Mouse (Mus musculus): Measurements from ENCODE around the gene Tex21.

Gene Tex21

DNA sequence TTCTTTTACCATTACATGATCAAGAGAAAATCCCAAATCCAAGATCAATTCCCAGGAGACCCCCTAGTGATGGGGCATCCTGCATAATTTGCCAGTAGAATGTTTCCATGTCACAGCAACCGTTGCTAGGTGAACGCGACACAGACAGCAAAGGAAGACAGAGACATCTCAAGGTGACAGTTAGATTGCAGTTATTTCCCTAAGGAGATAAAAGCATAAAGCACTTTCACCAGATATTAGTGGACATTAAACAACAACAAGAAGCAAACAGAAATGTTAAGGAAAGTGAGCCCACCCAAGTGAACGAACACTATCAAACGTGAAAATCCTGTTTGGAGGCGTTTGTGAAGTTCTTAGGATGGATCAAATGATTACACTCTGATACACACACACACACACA lies at the start of gene Tex21:
Tex21 (minus strand) TSS at position 101 of the 400 bp plus-strand sequence.
- DNase-seq (ENCODE audit: low spot score in 2 of 2), result no peak

DNA sequence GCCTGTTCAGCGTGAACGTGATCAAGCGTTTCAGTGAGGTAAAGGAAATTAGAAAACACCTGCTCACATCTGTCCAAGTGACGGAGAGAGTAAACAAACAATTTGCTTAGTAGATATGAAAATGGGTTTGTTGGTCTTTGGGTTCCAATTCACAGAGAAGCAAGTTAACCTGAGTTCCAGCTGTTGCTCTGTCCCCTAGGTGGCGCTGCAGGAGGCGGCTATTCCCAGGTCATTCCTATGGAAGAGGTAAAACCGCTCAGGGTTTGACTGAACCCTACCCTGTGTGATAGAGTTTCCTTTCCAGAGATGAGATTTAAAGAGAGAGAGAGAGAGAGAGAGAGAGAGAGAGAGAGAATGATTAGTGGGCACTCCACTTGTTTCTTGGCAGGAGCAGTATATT lies 46.6 kb upstream of the Tex21 start:
- no peak for DNase-seq (ENCODE audit: low spot score in 2 of 2)

DNA sequence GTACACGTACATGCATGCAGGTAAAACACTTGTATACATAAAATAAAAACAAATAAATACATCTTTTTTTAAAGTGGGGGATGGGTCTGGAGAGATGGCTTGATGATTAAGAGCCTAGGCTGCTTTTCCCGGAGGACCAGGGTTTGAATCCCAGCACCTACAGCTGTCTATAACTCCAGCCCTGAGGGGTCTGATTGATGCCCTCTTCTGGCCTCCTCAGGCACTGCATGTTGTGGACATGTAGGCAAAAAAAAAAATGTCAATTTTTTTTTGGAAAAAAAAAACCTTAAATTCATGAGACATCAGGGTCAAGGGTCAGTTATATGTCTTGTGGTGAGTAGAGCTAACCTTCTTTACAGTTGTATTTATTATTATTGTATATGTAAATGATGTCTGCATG lies 43.7 kb upstream of the Tex21 start:
- DNase-seq (ENCODE audit: low spot score in 2 of 2), result no peak

DNA sequence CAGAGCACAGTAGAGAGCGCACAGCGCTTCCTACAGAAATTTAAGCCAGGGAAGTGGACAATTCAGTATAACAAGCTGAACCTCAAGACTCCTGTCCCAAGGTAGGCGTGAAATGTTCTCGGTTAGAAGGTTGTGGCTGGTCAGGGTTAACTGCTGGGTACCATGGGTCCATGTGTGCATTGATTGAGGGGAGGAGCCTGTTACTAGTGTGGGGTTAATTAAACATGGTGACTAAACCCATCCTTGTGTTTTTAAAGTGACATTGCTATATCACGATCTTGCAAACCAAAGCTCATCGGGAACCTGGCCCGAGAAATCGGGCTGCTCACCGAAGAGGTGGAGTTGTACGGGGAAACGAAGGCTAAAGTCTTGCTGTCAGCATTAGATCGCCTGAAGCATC lies 42.9 kb upstream of the Tex21 start:
- no peak for DNase-seq (ENCODE audit: low spot score in 2 of 2)

DNA sequence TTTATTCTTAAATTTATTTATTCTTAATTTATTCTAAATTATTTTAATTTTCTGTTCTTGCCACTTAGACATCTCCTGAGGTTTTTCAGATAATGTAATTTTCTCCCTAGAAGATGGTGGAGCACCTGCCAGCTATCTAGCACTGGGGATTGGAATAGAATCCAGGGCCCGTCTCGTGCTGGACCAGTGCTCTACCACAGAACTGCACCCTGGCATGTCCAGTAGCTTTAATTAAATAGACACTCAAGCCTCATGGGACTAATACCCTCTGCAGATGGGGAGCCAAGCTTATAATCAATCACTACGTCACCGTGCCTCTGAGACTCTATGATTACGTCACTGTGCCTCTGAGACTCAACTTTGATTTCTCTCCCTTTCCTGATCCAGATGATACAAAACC lies 41.9 kb upstream of the Tex21 start:
- DNase-seq (ENCODE audit: low spot score in 2 of 2), result no peak

DNA sequence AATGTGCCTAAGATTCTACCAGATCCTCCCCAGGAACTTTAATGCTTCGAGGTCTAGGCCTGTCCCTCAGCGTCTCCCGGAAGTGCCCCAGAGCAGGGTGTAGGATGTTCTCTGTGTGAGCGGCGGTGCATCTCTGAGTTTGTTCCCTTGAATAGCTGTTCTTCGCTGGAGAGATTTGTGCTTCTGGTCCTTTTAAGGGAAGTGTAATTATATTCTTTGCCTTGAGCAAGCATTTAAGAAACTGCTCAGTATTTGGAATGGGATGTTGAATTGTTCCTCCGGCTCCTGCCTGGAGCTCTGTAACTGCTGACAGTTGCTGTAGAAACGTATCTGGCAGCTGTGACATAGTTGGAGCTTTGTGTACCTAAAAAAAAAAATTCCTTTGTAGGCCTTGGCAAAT lies 41.4 kb upstream of the Tex21 start:
- no peak for DNase-seq (ENCODE audit: low spot score in 2 of 2)

DNA sequence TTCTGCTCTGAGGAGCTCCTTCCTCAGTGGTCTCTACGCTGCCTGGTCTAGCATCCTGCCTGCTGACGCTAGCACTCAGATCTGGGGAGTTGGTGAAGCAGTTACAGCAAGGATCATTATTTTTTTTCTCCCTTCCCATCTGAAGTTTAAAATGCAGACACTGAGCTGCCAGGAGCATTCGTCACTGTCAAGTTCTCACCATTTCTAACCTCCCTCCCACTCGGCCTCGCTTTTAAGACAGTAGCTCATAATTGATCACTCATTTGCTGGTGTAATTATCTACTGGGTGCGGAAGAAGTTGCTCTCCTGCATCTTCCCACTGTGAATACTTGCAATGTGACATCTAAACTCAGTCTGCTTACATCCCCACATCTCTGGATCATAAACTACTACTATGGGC lies 38.9 kb upstream of the Tex21 start:
- DNase-seq (ENCODE audit: low spot score in 2 of 2), result no peak

DNA sequence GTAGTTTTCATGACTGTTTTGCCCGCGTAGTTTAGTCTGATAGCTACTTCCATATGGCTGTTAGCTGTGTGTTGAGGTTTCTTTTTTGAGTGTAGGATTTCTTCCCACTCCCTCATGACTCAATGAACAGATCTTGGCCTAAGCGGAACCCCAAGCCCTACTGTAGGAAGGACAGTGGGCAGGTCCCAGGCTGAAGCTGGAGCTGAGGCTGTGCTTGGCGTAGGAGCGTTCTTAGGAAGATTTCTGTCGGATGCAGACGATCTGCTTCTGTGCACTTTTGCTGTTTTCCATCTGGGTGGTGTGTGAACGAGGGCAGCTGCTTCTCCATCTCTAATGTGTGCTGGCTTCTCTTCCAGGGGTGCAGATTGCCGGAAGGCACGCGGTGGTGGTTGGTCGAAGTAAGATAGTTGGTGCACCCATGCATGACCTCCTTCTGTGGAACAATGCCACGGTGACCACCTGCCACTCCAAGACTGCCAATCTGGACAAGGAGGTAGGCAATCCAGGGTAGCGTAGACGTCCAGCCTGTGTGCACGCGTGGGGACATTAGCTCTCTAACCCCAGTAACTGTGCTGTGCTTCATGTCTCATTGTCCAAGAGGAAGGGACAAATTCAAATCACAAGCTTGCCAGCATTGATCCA lies 36.1 kb upstream of the Tex21 start:
- no peak for DNase-seq (ENCODE audit: low spot score in 2 of 2)

DNA sequence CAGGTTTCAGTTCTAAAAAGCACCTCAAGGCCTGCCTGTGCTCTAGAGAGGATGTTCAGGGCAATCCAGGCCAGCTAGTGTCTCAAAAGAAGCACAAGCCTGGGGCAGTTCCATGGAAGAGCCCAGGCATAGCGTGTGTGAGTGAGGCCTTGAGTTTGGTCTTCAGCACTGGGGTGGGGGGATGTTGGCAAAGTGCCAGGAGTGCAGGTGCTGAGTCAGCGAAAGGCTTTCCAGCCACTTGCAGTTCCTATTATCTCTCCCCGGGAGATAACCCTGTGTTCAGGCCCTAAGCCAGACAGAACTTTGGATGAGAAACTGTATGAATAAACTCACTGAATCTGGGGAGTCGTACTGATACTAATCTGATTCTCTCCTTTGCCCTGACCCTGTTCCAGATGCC lies 35.6 kb upstream of the Tex21 start:
- DNase-seq (ENCODE audit: low spot score in 2 of 2), result no peak

DNA sequence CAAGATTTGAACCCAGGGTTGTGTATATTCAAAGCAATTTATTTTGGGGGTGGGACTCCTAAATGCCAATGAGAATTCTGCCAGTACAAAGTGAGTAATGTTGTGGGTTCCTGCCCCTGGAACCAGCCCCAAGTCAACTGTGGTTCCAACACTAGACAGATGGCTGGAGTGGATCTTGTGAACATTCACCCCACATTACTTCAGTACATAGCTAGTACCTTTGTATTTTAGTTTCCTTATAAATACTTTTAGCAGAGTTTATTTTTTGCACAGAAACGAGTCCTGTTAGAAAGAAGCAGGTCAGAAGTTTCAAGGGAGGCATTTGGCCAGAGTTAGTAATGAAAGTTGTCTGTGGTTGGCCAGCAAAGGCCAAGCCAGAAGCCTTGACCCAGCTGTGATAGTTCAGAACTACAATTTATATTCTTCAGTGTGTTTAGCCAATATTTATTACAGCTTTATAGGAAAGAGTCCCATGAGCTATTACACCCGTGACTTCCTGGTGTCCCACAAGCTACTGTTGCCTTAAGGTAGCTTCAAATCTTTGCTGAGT lies 34.6 kb upstream of the Tex21 start:
- DNase-seq (ENCODE audit: low spot score in 2 of 2), result no peak

DNA sequence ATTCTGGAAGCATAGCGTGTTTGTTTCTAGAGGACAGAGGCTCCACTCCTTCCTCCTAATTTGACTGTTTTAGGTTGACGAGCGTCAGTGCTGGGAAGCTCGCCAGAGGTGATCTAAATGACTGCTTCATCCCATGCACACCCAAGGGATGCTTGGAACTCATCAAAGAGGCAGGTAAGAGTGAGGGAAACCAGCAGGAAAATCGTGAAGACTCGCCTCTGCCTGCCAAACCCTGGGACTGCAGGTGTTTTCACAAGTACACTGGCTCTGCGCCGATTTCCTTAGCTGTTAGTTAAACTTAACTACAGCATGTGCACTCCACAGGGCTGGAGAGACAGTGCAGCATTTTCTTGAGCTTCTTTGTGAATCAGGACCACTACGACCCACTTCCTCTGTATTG lies 34.0 kb upstream of the Tex21 start:
- DNase-seq (ENCODE audit: low spot score in 2 of 2), result no peak

DNA sequence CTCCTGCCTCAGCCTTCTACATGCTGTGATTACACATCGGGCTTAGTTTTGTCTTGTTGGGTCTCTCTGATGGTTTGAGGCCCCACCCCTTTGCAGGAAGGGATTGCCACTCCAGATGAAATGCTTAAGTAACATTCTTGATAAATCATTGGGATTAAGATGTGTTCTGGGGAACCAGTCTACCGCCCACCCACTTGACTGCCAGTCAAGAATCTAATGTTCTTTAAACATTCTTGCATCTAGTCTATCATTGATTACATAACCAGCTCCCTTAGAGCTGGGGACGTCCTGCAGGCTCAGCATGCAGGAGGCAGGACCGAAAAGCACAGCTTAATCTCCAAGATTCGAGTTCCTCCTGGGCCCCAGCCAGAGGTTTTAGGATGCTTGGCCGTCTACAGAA lies 31.7 kb upstream of the Tex21 start:
- DNase-seq (ENCODE audit: low spot score in 2 of 2), result no peak

DNA sequence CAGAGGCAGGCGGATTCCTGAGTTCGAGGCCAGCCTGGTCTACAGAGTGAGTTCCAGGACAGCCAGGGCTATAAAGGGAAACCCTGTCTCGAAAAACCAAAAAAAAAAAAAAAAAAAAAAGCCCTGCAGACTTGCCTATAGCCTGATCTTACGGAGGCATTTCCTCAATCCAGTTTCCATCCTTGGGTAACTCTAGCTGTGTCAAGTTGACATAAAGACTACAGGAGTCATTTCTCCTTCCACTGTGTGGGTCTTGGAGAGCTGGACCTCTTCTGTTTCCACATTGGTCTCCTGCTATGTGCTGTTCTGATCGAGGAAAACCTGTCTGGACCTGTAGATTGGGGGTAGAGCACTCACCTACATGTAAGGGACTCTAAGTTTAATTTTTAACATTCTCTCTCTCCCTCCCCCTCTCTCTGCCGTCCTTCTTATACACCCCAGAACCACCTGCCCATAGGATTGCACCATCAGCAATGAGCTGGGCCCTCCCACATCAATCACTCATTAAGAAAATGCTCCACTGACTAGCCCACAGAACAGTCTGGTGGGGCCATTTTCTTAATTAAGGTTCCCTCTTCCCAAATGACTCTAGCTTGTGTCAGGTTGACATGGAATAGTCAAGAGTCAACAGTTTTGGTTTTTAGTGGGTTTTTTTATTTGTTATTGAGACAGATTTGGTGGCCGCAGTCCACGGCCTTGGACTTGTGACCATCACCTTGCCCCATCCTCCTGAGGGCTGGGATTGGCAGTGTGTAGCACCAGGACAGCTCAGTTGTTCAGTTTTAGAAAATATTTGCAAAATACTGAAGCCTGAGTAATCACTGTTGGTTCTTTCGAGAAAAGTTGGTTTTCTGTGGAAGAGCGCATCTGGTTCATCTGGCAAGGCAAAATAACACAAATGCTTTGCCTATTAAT lies 26.3 kb upstream of the Tex21 start:
- no peak for DNase-seq (ENCODE audit: low spot score in 2 of 2)

DNA sequence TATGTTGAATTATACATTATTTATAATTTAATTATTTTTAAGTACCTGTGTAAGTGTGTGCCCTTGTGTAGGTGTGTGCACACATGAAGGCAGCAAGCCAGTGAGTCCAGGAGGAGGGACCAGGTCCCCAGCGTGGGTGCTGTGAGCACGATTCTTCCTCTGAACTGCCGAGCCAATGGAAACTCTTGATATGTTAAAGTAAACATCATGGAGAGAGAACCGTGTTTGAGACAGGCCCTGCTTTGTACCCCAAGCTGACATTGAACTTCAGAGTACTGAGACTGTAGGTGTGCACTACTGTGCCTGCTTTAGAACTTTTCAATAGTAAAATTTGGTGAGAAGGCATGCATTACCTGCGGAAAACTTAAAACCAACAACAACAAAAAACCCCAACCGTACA lies 25.0 kb upstream of the Tex21 start:
- no peak for DNase-seq (ENCODE audit: low spot score in 2 of 2)

DNA sequence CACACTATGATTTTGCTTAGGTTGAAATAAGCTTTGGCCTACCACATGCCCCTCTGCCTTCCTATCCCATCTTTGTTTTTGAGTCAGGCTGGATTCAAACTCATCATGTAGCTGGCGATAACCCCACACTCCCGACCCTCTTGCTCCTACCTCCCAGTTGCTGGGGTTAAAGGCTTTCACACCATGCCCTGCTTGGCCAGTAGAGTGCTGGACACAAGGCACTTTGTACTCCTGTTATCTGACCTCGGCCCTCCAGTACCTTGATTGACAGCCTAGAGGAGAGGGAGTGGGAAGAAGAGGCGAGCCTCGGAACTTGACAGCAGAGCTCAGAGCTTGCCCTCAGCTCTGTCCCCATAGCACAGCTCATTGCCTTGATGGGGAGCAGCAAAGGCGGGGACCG lies 22.6 kb upstream of the Tex21 start:
- no peak for DNase-seq (ENCODE audit: low spot score in 2 of 2)

DNA sequence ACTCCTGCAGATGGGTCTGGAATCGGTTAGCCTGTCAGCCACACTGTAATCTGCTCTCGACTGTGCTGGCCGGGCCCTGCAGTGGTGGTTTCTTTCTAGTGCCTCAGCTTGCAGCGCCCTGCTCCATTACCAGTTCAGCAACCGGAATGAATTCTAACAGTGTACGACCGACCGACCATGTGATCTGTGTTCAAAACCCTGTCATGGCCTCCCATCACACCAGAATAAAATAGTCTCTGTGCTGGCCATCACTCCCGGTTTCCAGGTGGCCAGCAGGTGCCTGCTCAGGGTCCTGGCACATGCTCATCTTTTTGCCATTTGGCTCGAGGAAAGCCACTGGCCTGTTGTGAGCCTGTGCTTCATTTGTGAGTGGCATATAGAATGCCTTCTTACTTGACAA lies 22.1 kb upstream of the Tex21 start:
- DNase-seq (ENCODE audit: low spot score in 2 of 2), result no peak

DNA sequence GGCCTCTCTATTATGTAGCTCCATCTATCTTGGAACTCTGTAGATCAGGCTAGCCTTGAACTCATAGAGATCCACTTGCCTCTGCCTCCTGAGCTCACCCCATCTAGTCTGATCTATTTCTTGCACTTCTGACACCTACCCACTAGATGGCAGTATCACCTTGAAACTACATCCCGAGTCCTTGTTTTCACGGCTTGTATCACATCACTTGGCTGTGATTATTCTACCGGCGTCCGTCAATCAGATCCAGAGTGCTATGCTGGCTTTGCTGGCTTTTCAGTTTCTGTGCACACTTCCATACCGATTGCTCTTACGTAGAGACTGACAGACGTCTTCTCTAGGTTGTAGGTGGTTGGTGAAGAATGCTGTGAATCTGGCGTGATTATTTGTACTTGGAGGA lies 20.3 kb upstream of the Tex21 start:
- DNase-seq (ENCODE audit: low spot score in 2 of 2), result no peak

DNA sequence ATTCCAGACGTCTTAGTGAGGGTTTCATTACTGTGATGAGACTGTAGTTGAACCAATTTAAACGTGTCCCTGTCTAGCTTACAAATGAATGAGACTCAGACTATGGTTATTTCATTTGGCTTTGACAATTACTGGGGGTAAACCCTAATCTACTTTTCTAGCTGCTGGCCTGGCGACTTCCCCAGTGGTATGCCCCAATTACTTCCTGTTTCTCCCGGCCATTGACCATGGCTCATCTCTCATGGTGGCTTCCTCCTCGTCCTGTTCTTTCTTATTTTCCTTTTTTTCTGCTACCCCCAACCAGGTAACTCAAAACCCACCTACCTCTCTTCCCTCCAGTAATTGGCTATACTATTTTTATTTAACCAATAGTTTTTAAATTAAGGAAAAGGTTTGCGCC lies 18.5 kb upstream of the Tex21 start:
- no peak for DNase-seq (ENCODE audit: low spot score in 2 of 2)

DNA sequence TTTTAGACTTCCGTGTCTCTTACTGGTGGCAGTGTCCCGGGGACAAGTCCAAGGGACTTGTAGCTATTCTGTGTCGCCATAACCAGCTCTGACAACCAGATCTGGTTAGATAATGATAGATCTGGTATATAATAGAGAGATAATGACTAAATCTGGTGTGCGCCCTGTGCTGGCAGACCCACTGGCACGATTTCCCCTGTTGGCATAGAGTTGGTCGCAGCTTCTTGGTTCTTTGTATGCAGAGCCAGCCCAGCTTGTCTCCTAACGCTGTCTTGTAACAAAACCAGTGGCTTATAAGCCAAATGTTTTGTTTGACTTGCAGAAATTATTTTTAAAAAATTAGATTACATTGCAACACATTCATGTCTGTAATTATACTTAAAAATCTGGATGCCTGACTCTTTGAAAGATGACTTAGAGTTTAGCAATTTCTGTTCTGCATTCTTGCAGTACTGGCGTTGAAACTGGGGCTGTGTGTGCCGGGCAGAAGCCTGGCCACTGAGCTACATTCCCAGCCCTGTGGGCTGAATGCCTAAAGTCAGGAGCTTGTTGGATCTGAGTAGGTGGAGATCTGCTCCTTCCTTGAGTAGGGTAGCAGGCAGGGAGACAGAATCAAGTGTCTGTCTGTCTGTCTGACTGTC lies 17.9 kb upstream of the Tex21 start:
- DNase-seq (ENCODE audit: low spot score in 2 of 2), result no peak

DNA sequence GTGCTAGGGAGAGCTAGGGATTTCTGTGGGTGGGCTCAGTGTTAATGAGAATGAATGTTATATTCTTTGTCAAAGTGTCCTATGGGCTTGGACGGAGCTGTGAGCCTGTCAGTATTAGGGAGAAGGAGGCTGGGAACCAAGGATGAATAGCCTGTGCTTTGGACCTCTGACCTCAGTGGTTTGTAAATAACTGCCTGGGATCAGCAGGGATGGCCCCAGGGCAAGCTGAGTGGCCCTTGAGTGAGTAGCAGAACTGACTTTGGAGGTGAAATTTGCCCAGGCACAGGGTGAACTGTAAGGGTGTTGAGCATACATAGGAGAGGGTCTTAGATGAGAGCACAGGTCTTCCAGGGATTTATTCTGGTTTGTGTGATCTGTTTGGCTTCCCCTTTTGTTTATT lies 17.3 kb upstream of the Tex21 start:
- no peak for DNase-seq (ENCODE audit: low spot score in 2 of 2)

DNA sequence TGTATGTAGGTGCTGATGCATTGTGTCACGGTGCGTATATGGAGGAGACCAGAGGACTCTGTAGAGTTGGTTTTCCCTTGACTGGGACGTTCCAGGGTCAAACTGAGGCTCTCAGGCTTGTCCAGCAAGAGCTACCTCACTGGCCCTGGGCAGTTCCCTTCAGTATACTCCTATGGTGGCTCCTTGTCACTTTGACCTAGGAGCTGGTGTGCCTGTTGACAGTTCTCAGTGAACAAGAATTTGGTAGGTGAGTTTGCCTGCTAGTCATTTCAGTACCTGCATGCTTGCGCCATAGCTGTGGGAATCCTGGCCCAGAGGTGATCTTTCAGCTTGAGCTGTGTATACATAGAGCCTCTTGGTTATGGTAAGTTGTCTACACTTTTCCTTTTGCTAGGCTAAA lies 16.4 kb upstream of the Tex21 start:
- no peak for DNase-seq (ENCODE audit: low spot score in 2 of 2)

DNA sequence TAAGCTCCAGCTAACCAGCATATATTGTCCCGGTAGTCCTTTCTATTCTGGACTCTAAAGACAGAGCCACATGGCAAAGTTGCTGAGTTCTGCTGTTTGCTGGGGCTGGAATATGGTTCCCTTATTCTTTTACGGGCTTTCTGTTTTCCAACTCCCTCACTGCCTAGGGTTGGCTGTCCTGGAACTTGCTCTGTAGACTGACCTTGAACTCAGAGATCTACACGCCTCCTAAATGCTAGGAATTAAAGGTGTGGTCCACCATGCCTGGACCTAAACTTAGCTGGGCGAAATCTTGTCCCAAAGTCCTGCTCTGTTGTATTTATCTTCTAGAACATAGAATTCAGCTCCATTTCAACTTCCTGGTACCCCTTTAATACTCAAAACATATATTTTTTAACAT lies 15.0 kb upstream of the Tex21 start:
- no peak for DNase-seq (ENCODE audit: low spot score in 2 of 2)

DNA sequence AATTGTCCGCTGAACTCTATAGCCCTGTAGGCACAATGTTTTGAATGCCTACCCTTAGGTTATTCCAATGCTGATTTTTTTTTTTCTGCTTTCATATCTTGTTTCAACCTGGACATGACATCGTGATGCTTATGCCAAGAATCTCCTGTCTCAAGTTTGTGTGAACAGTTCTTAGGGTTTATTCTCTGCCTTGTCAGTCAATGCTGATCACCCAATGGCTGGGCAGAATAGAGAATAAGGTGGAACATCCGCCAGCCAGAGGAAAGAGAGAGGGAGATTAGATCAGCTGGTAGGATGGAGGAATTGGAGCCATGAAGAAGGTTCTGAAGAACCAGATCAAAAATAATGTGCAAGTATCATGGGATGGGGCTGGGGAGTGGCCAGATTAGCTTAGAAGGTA lies 14.1 kb upstream of the Tex21 start:
- DNase-seq (ENCODE audit: low spot score in 2 of 2), result no peak
